Mouse (Mus musculus): Measurements from ENCODE around the gene C4b.

DNA sequence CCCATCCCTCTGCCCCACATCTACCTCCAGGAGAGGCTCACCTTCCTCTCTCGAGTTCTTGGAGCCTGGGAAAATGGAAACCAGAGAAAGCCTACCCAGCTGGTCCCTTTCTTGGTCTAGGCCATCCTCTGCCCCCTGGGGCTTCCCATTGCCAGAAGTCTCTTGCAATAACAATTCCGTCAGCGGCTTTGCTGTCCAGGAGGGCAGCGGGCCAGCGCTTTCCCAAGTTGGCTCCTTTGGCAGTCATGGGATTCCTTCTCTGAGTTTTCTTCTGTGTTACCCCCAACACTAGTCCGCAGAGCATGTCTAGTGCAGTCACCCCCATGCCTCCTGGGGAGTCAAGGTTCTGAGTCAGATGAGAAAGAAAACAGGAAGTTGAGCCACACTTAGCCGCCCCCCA is 50.8 kb downstream of the C4b start:
- no peak for TF ChIP-seq POLR2A (IDR thresholded peaks at IDR 0.05; ENCODE audit: borderline replicate concordance, extremely low read depth, low read depth, low read length)
- no peak for TF ChIP-seq CTCF (IDR thresholded peaks at IDR 0.05; ENCODE audit: insufficient read depth, low read length)
